Mouse (Mus musculus): ENCODE measurements around the gene Scgb1b30. TPM values are rescaled to one million over a fixed set of nuclear protein-coding genes. Genes with fewer than 3 reads are reported as not detected.
"Not testable (repeated sequence)": the region's sequence is repeated elsewhere in the genome, so short reads cannot be mapped to it uniquely, and the experiment has no call there.

The Scgb1b30 gene
- not detected for total RNA-seq (2021)
- long read RNA-seq, experiment 1: 0 reads
- long read RNA-seq, experiment 2: 0 reads

GRCm38 (mm10) chr7:34094911-34095481 lies at the start of gene Scgb1b30:
TSS of gene Scgb1b30 (plus strand) at chr7:34095431.
- no peak for DNase-seq

GRCm38 (mm10) chr7:34068132-34068531 lies 27.1 kb upstream of the Scgb1b30 start:
- DNase-seq: not testable (repeated sequence)

- no peak for DNase-seq
Measured at GRCm38 (mm10) chr7:34100002-34100401, 4.8 kb downstream of the Scgb1b30 start.

- DNase-seq: no peak
Measured at GRCm38 (mm10) chr7:34101276-34101675, 6.0 kb downstream of the Scgb1b30 start.

GRCm38 (mm10) chr7:34109190-34109589 lies 14.0 kb downstream of the Scgb1b30 start:
- no peak for DNase-seq

- no peak for DNase-seq
Measured at GRCm38 (mm10) chr7:34116601-34117000, 21.4 kb downstream of the Scgb1b30 start.

GRCm38 (mm10) chr7:34120636-34121035 lies 25.4 kb downstream of the Scgb1b30 start:
- DNase-seq: peak in 1 of 2 experiments; percentile 2

GRCm38 (mm10) chr7:34122987-34123720 lies 27.9 kb downstream of the Scgb1b30 start:
- no peak for DNase-seq

GRCm38 (mm10) chr7:34125346-34125745 lies 30.1 kb downstream of the Scgb1b30 start:
- peak; percentile 43 to 51 for DNase-seq

- no peak for DNase-seq
Measured at GRCm38 (mm10) chr7:34126291-34126690, 31.1 kb downstream of the Scgb1b30 start.

- DNase-seq: peak; percentile 24 to 31
Measured at GRCm38 (mm10) chr7:34131118-34131517, 35.9 kb downstream of the Scgb1b30 start.

GRCm38 (mm10) chr7:34131959-34132354 lies 36.7 kb downstream of the Scgb1b30 start:
- no peak for DNase-seq

GRCm38 (mm10) chr7:34132355-34133079 lies 37.3 kb downstream of the Scgb1b30 start:
- DNase-seq: peak; percentile 44 to 48

GRCm38 (mm10) chr7:34133117-34133762 lies 38.0 kb downstream of the Scgb1b30 start, which contains the start of gene Wtip:
TSS of gene Wtip (minus strand) at chr7:34133268.
- DNase-seq: peak; percentile 82 to 92

GRCm38 (mm10) chr7:34134336-34134735 lies 39.1 kb downstream of the Scgb1b30 start:
- no peak for DNase-seq

GRCm38 (mm10) chr7:34139493-34139892 lies 44.3 kb downstream of the Scgb1b30 start:
- DNase-seq: no peak

- no peak for DNase-seq
Measured at GRCm38 (mm10) chr7:34141123-34141522, 45.9 kb downstream of the Scgb1b30 start.

- no peak for DNase-seq
Measured at GRCm38 (mm10) chr7:34147193-34147592, 52.0 kb downstream of the Scgb1b30 start.
